Mouse (Mus musculus): Measurements from ENCODE around the gene Tmem201.
"Not testable (repeated sequence)": the region's sequence is repeated elsewhere in the genome, so short reads cannot be mapped to it uniquely, and the experiment has no call there.

Gene Tmem201

GRCm38 (mm10) chr4:149737383-149738324, at the start of gene Tmem201:
Gene Tmem201, minus strand, starts transcription at chr4:149738044.
- peak; percentile 86 for DNase-seq (ENCODE audit: low spot score)

GRCm38 (mm10) chr4:149784901-149785300, 47.1 kb upstream of the Tmem201 start:
- DNase-seq (ENCODE audit: low spot score) = no peak

- DNase-seq (ENCODE audit: low spot score) = no peak
Observed at GRCm38 (mm10) chr4:149784371-149784770, 46.5 kb upstream of the Tmem201 start.

GRCm38 (mm10) chr4:149782975-149783374, 45.1 kb upstream of the Tmem201 start:
- DNase-seq (ENCODE audit: low spot score) = no peak

- no peak for DNase-seq (ENCODE audit: low spot score)
Observed at GRCm38 (mm10) chr4:149780565-149781356, 42.9 kb upstream of the Tmem201 start.

GRCm38 (mm10) chr4:149779966-149780365, 42.1 kb upstream of the Tmem201 start:
- DNase-seq (ENCODE audit: low spot score) = no peak

- peak; percentile 88 for DNase-seq (ENCODE audit: low spot score)
Observed at GRCm38 (mm10) chr4:149777126-149777525, 39.3 kb upstream of the Tmem201 start.

GRCm38 (mm10) chr4:149775760-149776362, 38.0 kb upstream of the Tmem201 start:
- DNase-seq (ENCODE audit: low spot score) = no peak

GRCm38 (mm10) chr4:149775330-149775729, 37.5 kb upstream of the Tmem201 start:
- peak; percentile 76 for DNase-seq (ENCODE audit: low spot score)

GRCm38 (mm10) chr4:149774094-149774470, 36.2 kb upstream of the Tmem201 start, which contains the start of gene Slc25a33:
Gene Slc25a33, minus strand, starts transcription at chr4:149774277.
- peak; percentile 94 for DNase-seq (ENCODE audit: low spot score)

- DNase-seq (ENCODE audit: low spot score) = no peak
Observed at GRCm38 (mm10) chr4:149773408-149774093, 35.7 kb upstream of the Tmem201 start.

- no peak for DNase-seq (ENCODE audit: low spot score)
Observed at GRCm38 (mm10) chr4:149772394-149772793, 34.5 kb upstream of the Tmem201 start.

GRCm38 (mm10) chr4:149765201-149765600, 27.4 kb upstream of the Tmem201 start:
- no peak for DNase-seq (ENCODE audit: low spot score)

- DNase-seq (ENCODE audit: low spot score) = no peak
Observed at GRCm38 (mm10) chr4:149763335-149763734, 25.5 kb upstream of the Tmem201 start.

GRCm38 (mm10) chr4:149759517-149759916, 21.7 kb upstream of the Tmem201 start:
- DNase-seq (ENCODE audit: low spot score) = no peak

- DNase-seq (ENCODE audit: low spot score) = no peak
Observed at GRCm38 (mm10) chr4:149758423-149758822, 20.6 kb upstream of the Tmem201 start.

GRCm38 (mm10) chr4:149756546-149756945, 18.7 kb upstream of the Tmem201 start:
- DNase-seq (ENCODE audit: low spot score) = not testable (repeated sequence)

- no peak for DNase-seq (ENCODE audit: low spot score)
Observed at GRCm38 (mm10) chr4:149752836-149753235, 15.0 kb upstream of the Tmem201 start.

- DNase-seq (ENCODE audit: low spot score) = no peak
Observed at GRCm38 (mm10) chr4:149752124-149752799, 14.4 kb upstream of the Tmem201 start.

GRCm38 (mm10) chr4:149750671-149751070, 12.8 kb upstream of the Tmem201 start:
- no peak for DNase-seq (ENCODE audit: low spot score)

GRCm38 (mm10) chr4:149749663-149750015, 11.8 kb upstream of the Tmem201 start:
- not testable (repeated sequence) for DNase-seq (ENCODE audit: low spot score)
